In genomic region chr6:128029517-128030348, GRCm38 (mm10) we compare ENCODE assay signal across 19 mouse cellular contexts.
DNase-seq lines count a peak whose midpoint lies in the region; ATAC-seq lines count a peak whose summit lies in the region.
"Had no signal": no experiment of that assay in that cellular context is flagged by ENCODE, and none has a peak within 500 bp of the region (broad histone marks: within the 10 kb centered on the region; RNA-seq: fewer than 3 reads in every experiment).

No protein-coding gene starts in this region.

- ATAC-seq in forebrain, embryonic 13.5 days: no peak
- ATAC-seq in hindbrain, embryonic 16.5 days: no peak
- no peak for ATAC-seq in hindbrain, embryonic 11.5 days (ENCODE audit: low FRiP score)
- ATAC-seq: intestine, embryonic 15.5 days; liver, postnatal 0 days had no signal

- no peak for DNase-seq in forebrain, embryonic 10.5 days (ENCODE audit: extremely low spot score, low spot score)
- no peak for DNase-seq in hindbrain, embryonic 11.5 days (ENCODE audit: low spot score)
- DNase-seq in 3T3-L1 (ENCODE audit: low read depth, low spot score): peak; percentile 57
- DNase-seq in gastrocnemius, postnatal 10 days: peak; percentile 40
- DNase-seq in spleen, postnatal 36 days (ENCODE audit: low spot score in 2 of 2): no peak
- DNase-seq: adrenal gland, postnatal 36 days; liver, postnatal 0 days; lung, postnatal 36 days; midbrain, embryonic 14.5 days; thymus, postnatal 25 days had no signal

- no peak overlapping the region for H3K4me3 ChIP-seq in forebrain, embryonic 13.5 days
- no peak overlapping the region for H3K4me3 ChIP-seq in forebrain, embryonic 10.5 days
- no peak overlapping the region for H3K4me3 ChIP-seq in hindbrain, embryonic 16.5 days (ENCODE audit: low read length)
- no peak overlapping the region for H3K4me3 ChIP-seq in hindbrain, embryonic 11.5 days (ENCODE audit: low read depth, low read length)
- H3K4me3 ChIP-seq: erythroblast, embryonic 14.5 days; intestine, embryonic 15.5 days; layer of hippocampus, adult 2 months; left cerebral cortex, adult 2 months; neural tube, embryonic 12.5 days had no signal

- H3K27ac ChIP-seq in forebrain, embryonic 13.5 days: no peak overlapping the region
- H3K27ac ChIP-seq in forebrain, embryonic 10.5 days: no peak overlapping the region
- H3K27ac ChIP-seq in hindbrain, embryonic 16.5 days (ENCODE audit: low read depth, low read length): no peak overlapping the region; the same call in 1 of the 2 replicates
- H3K27ac ChIP-seq in hindbrain, embryonic 11.5 days (ENCODE audit: low read depth, low read length): no peak overlapping the region
- H3K27ac ChIP-seq: intestine, embryonic 15.5 days; layer of hippocampus, adult 2 months; left cerebral cortex, adult 2 months; neural tube, embryonic 12.5 days; stomach, postnatal 0 days had no signal

- H3K9me3 ChIP-seq in forebrain, embryonic 13.5 days (replicated peaks): no peaks in the 10 kb centered on the region
- H3K9me3 ChIP-seq in forebrain, embryonic 10.5 days: no peaks in the 10 kb centered on the region
- H3K9me3 ChIP-seq in hindbrain, embryonic 16.5 days (ENCODE audit: control insufficient read depth, low read length): no peaks in the 10 kb centered on the region
- H3K9me3 ChIP-seq in hindbrain, embryonic 11.5 days (ENCODE audit: control insufficient read depth, low read length): no peaks in the 10 kb centered on the region
- H3K9me3 ChIP-seq: intestine, embryonic 15.5 days; neural tube, embryonic 12.5 days had no signal

- H3K4me2 ChIP-seq in forebrain, embryonic 13.5 days: peak overlapping the region; percentile 12; the same call in 1 of the 2 replicates
- no peak overlapping the region for H3K4me2 ChIP-seq in hindbrain, embryonic 16.5 days (ENCODE audit: low read length)
- H3K4me2 ChIP-seq in hindbrain, embryonic 11.5 days (replicated peaks; ENCODE audit: low read depth, low read length): no peak overlapping the region
- H3K4me2 ChIP-seq: intestine, embryonic 15.5 days; neural tube, embryonic 12.5 days had no signal

- H3K27me3 ChIP-seq in forebrain, embryonic 13.5 days: peaks cover 29% of the 10 kb centered on the region
- peaks cover 36% of the 10 kb centered on the region for H3K27me3 ChIP-seq in forebrain, embryonic 10.5 days (ENCODE audit: poor library complexity, severe bottlenecking)
- H3K27me3 ChIP-seq in hindbrain, embryonic 16.5 days (replicated peaks; ENCODE audit: control insufficient read depth, insufficient read depth, low read length): no peaks in the 10 kb centered on the region
- H3K27me3 ChIP-seq in hindbrain, embryonic 11.5 days (ENCODE audit: control insufficient read depth, insufficient read depth, low read length): peaks cover 11% of the 10 kb centered on the region; the same call in 1 of the 2 replicates
- H3K27me3 ChIP-seq: intestine, embryonic 15.5 days had no signal

- H3K9ac ChIP-seq in forebrain, embryonic 13.5 days: no peak overlapping the region
- 0 out of 2 replicates have a peak overlapping the region, but pooled peaks have one; percentile 1 for H3K9ac ChIP-seq in hindbrain, embryonic 16.5 days (ENCODE audit: low read depth, low read length)
- no peak overlapping the region for H3K9ac ChIP-seq in hindbrain, embryonic 11.5 days (ENCODE audit: low read depth, low read length)
- H3K9ac ChIP-seq: intestine, embryonic 15.5 days; liver, postnatal 0 days; neural tube, embryonic 12.5 days had no signal

- H3K36me3 ChIP-seq in forebrain, embryonic 13.5 days (ENCODE audit: poor library complexity, severe bottlenecking): no peaks in the 10 kb centered on the region
- no peaks in the 10 kb centered on the region for H3K36me3 ChIP-seq in forebrain, embryonic 10.5 days (replicated peaks)
- H3K36me3 ChIP-seq in hindbrain, embryonic 16.5 days (ENCODE audit: control insufficient read depth, insufficient read depth, low read length): no peaks in the 10 kb centered on the region
- no peaks in the 10 kb centered on the region for H3K36me3 ChIP-seq in hindbrain, embryonic 11.5 days (ENCODE audit: control insufficient read depth, insufficient read depth, low read length)
- H3K36me3 ChIP-seq: G1E; intestine, embryonic 15.5 days; neural tube, embryonic 12.5 days had no signal

- H3K4me1 ChIP-seq in forebrain, embryonic 13.5 days: peaks cover 31% of the 10 kb centered on the region
- peaks cover 60% of the 10 kb centered on the region for H3K4me1 ChIP-seq in forebrain, embryonic 10.5 days
- peaks cover 31% of the 10 kb centered on the region for H3K4me1 ChIP-seq in hindbrain, embryonic 16.5 days (ENCODE audit: control insufficient read depth, insufficient read depth, low read depth, low read length)
- peaks cover 5% of the 10 kb centered on the region; the same call in 1 of the 2 replicates for H3K4me1 ChIP-seq in hindbrain, embryonic 11.5 days (replicated peaks; ENCODE audit: control insufficient read depth, insufficient read depth, low read length)

- 85% methylated on average over 9 of the region's 9 CpGs for WGBS in forebrain, embryonic 13.5 days
- 85% methylated on average over 9 of the region's 9 CpGs for WGBS in forebrain, embryonic 10.5 days
- whole genome bisulfite sequencing in hindbrain, embryonic 16.5 days: 78% methylated on average over 9 of the region's 9 CpGs
- 84% methylated on average over 9 of the region's 9 CpGs for WGBS in hindbrain, embryonic 11.5 days

Comparison
In these comparisons a context has a peak if more than half of its experiments do, and no peak if none do; other contexts are left out.
1. DNase-seq: peak in 3T3-L1 (single experiment) and gastrocnemius, postnatal 10 days (single experiment); none in forebrain, embryonic 10.5 days (single experiment), hindbrain, embryonic 11.5 days (single experiment) and spleen, postnatal 36 days (0 of 2).